ENCODE assay signal across 21 mouse cellular contexts in genomic region chr12:88738616-88739015, GRCm38 (mm10). TPM values are rescaled to one million over a fixed set of nuclear protein-coding genes. Genes with fewer than 3 reads are reported as not detected.
DNase-seq lines count a peak whose midpoint lies in the region; ATAC-seq lines count a peak whose summit lies in the region.
"Had no signal": no experiment of that assay in that cellular context is flagged by ENCODE, and none has a peak within 500 bp of the region (broad histone marks: within the 10 kb centered on the region; RNA-seq: fewer than 3 reads in every experiment).

No protein-coding gene starts in this region.

- no peaks in the 10 kb centered on the region for H3K27me3 ChIP-seq in forebrain, embryonic 13.5 days
- H3K27me3 ChIP-seq: CH12.LX had no signal

- peak; percentile 47 for DNase-seq in layer of hippocampus, adult 11-12 months (ENCODE audit: low spot score)
- DNase-seq in layer of hippocampus, postnatal 10 days (ENCODE audit: low spot score in 2 of 2): no peak
- peak; percentile 57 for DNase-seq in Muller cell, postnatal 12 days (ENCODE audit: inconsistent ontology term)
- DNase-seq in left cerebral cortex, adult 18-20 months (ENCODE audit: low spot score in 2 of 2): peak; percentile 83 to 91
- DNase-seq in right cerebral cortex, postnatal 14 days: peak; percentile 56
- no peak for DNase-seq in cerebellum, postnatal 10 days
- DNase-seq: cerebellum, adult 2 months; gastrocnemius, postnatal 36 days; kidney, adult 18-20 months; liver; liver, postnatal 0 days; lung, postnatal 10 days; midbrain, embryonic 14.5 days; thymus, postnatal 25 days had no signal

- H3K27ac ChIP-seq in forebrain, embryonic 13.5 days: no peak overlapping the region
- H3K27ac ChIP-seq: kidney, postnatal 0 days had no signal

- WGBS in forebrain, embryonic 13.5 days: 68% methylated on average over 4 of the region's 4 CpGs

- H3K36me3 ChIP-seq in forebrain, embryonic 13.5 days (ENCODE audit: poor library complexity, severe bottlenecking): no peaks in the 10 kb centered on the region

- ATAC-seq in forebrain, embryonic 13.5 days: no peak
- ATAC-seq: forebrain, embryonic 14.5 days; liver, postnatal 0 days had no signal

- H3K9me3 ChIP-seq in forebrain, embryonic 13.5 days (replicated peaks): no peaks in the 10 kb centered on the region

- H3K4me2 ChIP-seq in forebrain, embryonic 13.5 days: no peak overlapping the region

- H3K4me3 ChIP-seq in forebrain, embryonic 13.5 days: no peak overlapping the region

- H3K4me1 ChIP-seq in forebrain, embryonic 13.5 days: no peaks in the 10 kb centered on the region

- no peak overlapping the region for H3K9ac ChIP-seq in forebrain, embryonic 13.5 days
- H3K9ac ChIP-seq: liver, postnatal 0 days had no signal

RNA-seq across cellular contexts. Expression of gene Nrxn3, which starts 15.9 kb away (rescaled TPM):
- total RNA-seq in layer of hippocampus, postnatal 10 days (2021): 100 to 1,000 TPM; 153 to 168 TPM
- total RNA-seq in left cerebral cortex, adult 18-20 months (2021): 100 to 1,000 TPM; 217 to 239 TPM
- 79.7 and 82.5 TPM in 2 replicates for polyA plus RNA-seq in forebrain, embryonic 13.5 days (2015; fragmentation: Nextera tagmentation; extraction: Ambion mirVana)
- total RNA-seq: common myeloid progenitor, adult 5-6 weeks; megakaryocyte progenitor cell, adult 5-6 weeks; MEL had no signal

Comparison
In these comparisons a context has a peak if more than half of its experiments do, and no peak if none do; other contexts are left out.
1. DNase-seq: peak in layer of hippocampus, adult 11-12 months (single experiment), Muller cell, postnatal 12 days (single experiment), left cerebral cortex, adult 18-20 months (2 of 2) and right cerebral cortex, postnatal 14 days (single experiment); none in layer of hippocampus, postnatal 10 days (0 of 2) and cerebellum, postnatal 10 days (0 of 2).